Mouse (Mus musculus) ES-E14 (cell line): ENCODE measurements around the gene Mllt11.
A peak's percentile ranks its signal among the peaks of the same experiment; 100 is the strongest.

Experiments used
- HCFC1 ChIP-seq: IDR thresholded peaks from 2 replicates; pipeline ENCODE4 v1.6.1; 2012; ENCODE audit warnings: low read length, inconsistent platforms, borderline replicate concordance; ENCODE audit not compliant: insufficient read depth
- MAFK ChIP-seq: IDR thresholded peaks from 2 replicates; pipeline ENCODE4 v1.6.1; 2014; ENCODE audit warnings: mild to moderate bottlenecking, low read depth, low read length, inconsistent platforms; ENCODE audit not compliant: insufficient read depth

DNA sequence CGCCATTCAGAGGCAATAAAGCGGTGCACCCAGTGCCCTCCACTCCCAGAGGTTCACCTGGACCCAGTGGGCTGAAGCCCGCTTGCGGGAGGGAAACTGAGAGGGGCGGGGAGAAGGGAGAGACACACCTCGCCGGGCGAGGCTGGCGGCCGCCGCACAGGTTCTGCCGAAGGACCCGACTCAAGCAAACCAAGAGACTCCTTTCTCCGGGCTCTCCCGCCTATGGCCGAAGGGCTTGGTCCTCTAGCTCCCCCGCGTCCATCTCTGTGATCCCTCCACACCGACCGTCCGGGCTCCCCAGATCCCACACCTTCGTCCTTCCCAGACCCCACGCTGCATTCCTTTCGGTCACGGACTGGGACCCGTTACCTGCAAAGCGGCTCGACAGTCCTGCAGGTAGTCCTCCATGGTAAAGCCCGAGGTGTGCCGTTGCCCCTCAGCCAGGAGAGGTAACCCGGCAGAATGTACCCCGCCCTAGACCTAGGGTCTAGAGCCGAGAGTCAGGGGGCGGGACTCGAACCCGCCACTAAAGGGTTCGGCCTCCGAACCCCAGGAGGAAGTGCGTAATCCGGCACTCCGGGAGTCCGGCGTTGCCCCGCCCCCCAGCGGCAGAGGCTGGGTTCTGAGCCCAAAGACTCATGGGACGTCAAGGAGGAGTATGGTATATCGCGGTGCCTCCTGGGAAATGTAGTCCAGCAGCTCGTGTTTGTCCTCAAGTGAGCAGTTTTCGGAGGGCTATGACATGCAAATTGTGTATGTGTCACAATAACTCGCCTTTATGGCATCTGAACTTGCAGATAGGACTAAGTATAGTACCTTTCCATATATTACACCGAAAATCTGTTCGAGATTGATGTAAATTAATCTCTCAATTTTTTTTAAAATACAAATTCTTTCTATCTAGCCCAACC, 49.5 kb upstream of the Mllt11 start, which contains the start of the genes Mindy1 and Prune1:
- TF ChIP-seq HCFC1 = peak; percentile 93
- no peak for TF ChIP-seq MAFK
